Mouse (Mus musculus): ENCODE results near the gene Tpx2. TPM values are rescaled to one million over a fixed set of nuclear protein-coding genes. Genes with fewer than 3 reads are reported as not detected.

The Tpx2 gene
- total RNA-seq (2015; ENCODE audit: low replicate concordance) (326 and 338 TPM in 2 replicates), total RNA-seq (2017; ENCODE audit: low replicate concordance) (393 and 412 TPM in 2 replicates)

DNA sequence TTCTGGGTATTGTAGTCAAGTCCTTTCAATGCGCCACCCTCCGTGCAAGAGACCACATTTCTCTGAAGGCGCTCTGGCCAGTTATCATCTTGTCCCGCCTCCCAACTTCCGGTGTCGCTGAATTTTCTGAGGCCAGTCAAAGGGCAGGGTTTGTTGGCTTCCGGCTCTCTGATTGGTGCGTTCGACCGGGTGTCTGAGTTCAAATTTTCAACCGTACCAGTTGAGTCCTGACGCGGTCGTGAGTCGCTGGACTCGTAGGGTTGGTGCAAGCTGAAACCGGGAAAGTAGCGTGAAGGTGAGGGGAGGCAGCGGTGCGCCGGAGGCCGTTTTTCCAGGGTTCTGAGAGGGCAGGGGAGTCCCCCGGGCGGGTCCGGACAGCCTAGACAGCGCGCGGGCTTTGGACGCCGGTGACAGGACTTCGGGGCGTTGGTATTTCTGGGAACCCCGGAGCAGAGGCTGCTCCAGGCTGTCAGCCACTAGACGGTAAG is at the start of gene Tpx2:
Tpx2 (plus strand) TSS at position 150 of the 488 bp plus-strand sequence.
- peak; percentile 98 for ATAC-seq (replicated peaks; ENCODE audit: low FRiP score, poor library complexity, severe bottlenecking)

DNA sequence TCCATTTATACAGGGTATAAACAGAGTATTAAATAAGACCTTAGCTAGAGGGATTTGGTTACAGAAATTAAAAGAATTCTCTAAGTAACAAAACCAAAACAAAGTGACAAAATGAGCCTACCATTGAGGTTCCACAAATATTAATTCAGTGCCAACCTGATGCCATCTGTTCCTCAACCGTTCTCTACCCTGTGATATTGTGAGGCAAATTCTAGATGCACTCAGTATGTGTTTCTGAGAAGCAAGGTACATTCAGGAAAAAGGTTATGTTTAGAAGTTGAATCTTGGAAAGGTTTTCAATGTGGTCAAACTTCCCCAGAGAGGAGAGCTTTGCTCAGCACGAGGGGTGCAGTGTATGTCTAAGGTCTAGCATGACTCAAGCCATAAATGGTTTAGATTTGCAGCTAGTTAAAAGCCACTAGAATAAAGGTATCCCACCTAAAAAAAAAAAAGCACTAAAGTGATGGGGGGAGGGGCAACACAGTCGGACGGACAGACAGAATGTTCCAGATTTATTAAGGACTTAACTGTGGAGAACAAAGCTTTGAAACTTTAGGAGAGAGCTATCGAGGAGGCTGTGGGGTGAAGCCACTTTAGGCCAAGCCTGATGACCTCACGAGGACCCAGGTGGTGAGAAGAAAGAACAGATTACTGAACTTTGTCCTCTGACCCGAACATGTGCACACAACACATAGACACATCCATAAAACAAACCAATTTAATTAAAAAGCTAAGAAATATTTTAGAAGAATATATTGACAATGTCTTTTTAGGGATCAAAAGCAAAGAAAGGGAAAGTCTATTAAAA is 47.6 kb upstream of the Tpx2 start:
- ATAC-seq (replicated peaks; ENCODE audit: low FRiP score, poor library complexity, severe bottlenecking): no peak

DNA sequence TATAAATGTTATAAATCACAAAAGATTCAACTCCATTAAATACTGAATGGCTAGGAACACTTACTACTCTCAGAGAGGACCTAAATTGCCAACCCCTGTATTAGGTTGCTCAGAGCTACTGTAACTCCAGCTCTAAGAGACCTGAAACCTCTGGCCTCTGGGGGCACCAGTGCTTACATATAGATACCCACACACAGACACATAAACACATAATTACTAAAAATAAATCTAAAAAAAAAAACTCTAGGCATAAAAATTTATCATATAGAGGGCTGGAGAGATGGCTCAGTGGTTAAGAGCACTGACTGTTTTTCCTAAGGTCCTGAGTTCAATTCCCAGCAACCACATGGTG is 47.0 kb upstream of the Tpx2 start:
- ATAC-seq (replicated peaks; ENCODE audit: low FRiP score, poor library complexity, severe bottlenecking): no peak

DNA sequence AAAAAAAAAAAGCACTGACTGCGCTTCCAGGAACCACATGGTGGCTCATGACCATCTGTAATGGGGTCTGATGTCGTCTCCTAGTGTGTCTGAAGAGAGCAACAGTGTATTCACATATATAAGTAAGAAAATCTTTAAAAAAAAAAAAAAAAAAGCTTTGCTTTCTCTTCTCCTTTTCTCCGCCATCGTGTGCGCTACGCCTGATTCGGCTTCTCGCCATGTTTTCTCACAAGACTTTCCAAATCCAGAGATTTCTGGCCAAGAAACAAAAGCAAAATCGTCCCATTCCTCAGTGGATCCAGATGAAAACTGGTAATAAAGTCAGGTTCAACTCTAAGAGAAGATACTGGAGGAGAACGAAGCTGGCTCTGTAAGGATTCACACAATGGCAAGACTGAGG is 45.5 kb upstream of the Tpx2 start:
- no peak for ATAC-seq (replicated peaks; ENCODE audit: low FRiP score, poor library complexity, severe bottlenecking)

DNA sequence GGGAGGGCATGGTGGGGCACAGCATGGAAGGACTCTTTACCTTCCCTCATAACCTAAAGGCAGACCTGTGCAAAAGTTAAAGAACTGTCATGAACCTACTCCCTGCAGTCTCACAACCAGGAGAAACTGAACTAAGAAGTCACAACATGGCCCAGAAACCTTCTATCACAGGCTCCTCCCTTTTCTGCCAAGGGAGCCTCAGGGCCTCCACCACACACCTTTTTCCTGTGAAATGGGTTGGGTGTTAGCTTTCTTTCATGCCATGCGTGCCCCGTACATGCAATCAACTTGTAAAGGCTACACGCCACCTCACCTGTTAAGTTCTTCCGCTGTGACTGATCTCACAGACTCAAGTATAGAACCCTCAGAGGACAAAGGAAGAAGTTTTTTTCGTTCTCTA is 44.7 kb upstream of the Tpx2 start:
- no peak; the same call in 1 of the 2 replicates for ATAC-seq (replicated peaks; ENCODE audit: low FRiP score, poor library complexity, severe bottlenecking)

DNA sequence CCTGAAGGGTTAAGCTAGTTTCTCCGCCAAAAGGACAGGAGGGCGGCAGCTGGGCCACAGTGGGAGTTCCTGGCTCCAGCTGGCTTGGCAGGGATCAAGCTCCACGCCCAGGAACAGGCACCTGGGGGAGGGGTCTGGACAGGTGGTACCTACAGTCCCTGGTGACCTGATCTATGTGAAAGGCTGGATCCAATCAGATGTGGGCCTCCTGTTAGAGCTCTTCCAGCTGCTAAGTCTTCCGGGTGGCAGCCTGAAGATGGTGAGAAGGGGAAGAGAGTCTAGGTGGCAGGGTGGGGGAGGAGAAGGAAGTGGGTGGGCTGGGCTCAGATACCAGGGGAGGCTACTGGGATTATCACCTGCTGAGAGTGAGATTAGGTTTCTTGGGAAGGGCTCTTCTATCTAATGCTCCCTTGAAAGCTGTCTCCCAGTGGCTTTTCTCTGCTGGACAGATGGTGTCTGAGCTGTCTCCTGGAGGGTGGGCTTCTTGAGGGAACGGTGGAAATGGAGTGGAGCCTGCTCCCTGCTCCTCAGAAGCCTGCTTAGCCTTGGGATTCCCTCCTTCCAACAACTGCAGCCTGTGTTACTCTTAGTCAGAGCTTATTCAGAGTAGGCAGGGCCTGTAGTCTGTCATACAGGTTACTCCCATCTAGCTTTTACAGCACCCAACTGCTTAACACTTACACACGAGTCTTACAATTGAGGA is 43.2 kb upstream of the Tpx2 start:
- peak; percentile 27 for ATAC-seq (replicated peaks; ENCODE audit: low FRiP score, poor library complexity, severe bottlenecking)

DNA sequence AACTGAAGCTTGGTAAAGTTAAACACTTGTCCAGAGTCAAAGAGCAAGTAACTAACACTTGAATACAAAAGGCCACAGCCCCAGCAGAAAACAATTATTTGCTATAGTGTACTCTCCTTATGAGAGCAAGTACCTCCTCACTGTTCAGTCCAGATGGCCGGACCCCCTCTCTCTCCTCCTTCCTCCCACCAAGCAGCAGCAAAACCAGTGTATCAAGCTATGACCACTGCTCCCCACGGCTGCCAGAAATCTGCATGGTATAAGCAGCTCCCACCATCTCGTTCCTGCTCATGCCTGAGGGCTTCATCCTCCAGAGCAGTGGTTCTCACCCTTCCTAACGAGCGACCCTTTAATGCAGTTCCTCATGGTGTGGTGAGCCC is 42.7 kb upstream of the Tpx2 start:
- no peak for ATAC-seq (replicated peaks; ENCODE audit: low FRiP score, poor library complexity, severe bottlenecking)

DNA sequence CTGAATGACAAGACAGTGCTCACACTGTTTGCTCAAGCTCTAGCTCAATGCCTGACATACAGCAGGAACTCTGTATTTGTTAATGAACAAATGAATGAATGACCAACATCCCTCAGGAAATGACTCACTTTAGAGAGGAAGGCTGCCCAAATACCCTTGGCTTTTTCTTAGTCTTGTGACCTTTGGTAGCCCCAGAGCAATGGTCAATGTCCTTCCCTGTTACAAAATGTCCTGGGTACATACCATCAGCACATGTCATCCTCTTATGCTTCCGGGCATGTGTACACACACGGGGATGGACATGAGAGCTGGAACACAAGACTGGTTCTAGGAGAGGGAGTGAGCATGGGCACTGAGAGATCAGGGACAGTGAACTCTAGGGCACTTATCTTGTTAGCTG is 41.7 kb upstream of the Tpx2 start:
- no peak for ATAC-seq (replicated peaks; ENCODE audit: low FRiP score, poor library complexity, severe bottlenecking)

DNA sequence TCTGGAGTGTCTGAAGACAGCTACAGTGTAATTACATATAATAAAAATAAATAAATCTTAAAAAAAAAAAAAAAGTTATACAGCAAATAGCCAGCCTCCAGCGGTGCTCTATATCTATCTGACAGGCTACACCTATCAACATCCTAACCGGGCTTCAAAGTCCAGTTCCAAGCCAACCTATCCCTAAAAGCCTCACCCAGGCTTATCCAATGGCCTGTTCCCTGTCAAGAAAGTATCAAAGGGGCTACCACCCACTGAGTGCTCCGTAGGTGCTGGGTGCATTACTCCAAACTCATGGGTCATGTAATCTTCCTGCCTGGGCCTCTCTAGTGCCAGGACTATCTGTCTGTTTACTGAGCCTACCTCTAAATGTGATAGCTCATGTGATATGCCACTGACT is 39.6 kb upstream of the Tpx2 start:
- ATAC-seq (replicated peaks; ENCODE audit: low FRiP score, poor library complexity, severe bottlenecking): no peak

DNA sequence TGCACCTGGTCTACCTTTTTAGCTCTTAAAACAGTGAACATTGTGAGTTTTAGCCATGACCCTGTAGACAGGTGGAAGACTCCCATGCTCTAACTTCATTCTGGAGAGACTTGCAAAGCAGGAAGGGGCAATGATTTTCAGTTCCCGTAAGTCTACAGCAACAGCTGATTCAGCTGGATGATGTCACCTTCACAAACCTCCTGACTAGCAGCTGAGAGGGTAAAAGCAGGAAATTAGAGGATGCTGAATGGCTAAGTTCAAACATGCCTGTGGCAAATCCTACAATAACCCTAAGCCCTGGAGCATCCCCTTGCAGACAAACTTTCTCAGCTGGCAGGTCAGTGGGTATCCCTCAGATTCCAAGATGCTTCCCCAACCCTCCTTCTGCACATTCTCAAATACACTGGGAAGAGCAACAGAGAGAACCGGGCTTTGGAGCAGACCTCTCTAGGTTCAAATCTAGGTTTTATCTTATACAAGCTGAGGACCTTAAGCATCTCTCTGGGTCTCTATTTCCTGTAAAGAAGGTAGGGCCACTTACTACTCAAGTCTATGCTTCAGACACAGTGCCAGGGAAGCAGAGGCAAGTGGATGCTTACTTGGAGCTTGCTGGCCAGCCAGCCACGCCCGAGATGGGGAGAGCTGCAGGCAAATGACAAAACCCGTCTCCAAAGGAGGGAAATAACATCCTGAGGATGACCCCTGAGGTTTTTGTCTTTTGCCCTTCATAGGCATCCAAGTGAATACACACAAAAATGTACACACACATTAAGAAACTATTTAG is 37.4 kb upstream of the Tpx2 start:
- peak; percentile 55 for ATAC-seq (replicated peaks; ENCODE audit: low FRiP score, poor library complexity, severe bottlenecking)

DNA sequence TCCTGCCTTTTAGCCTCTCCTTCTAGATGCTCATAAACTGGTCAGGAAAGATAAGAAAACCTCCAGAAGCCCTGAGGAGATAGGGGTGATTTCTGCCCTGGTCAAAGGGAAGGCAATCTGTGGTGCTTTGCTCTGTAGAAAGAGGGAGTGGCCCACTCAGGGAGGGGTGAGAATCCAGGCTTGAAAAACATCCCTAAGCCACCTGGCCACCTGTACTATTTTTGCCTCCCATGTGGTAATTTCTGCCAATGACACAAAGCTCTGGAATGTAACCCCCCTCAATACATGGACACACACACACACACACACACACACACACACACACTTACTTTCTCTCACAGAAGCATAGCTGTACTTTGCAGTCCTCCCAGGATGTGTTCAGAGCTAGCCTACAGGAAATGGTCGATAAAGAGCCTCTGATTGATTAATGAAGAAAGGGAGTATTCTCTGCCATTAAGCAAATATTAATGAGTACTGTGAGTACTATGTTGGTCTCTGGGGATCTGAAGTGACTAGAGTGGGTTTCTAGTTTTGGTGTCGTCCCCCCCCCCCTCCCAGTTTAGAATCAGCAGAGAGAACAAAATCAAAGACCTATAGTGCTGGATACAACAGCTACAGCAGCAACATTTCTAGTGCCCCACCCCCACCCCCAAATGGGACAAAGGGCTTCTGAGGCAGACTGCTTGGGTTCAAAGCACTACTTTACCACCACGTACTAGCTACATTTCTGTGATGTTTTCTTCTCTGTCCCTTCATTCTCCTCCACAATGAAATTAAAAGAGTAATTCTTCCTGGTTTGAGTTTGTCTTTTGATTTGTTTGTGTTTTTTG is 36.2 kb upstream of the Tpx2 start:
- ATAC-seq (replicated peaks; ENCODE audit: low FRiP score, poor library complexity, severe bottlenecking): peak; percentile 77

DNA sequence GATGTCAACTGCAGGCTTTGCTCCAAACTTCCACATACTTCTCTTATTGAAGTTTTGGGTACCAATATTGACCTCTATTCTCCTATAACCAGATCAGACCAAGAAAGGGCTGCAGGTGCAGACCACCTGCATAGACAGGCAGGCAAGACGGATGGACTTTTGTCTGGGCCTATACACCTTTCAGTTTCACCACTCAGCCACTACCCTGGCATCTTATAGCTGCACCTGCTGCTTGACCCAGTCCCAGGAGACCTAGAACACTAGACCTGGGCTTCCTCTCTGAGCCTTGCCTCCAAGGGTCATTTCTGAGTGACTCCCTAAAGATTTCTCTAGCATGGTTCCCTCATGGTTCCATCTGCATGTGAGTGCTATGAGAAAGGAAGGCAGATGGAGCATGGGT is 34.5 kb upstream of the Tpx2 start:
- no peak for ATAC-seq (replicated peaks; ENCODE audit: low FRiP score, poor library complexity, severe bottlenecking)

DNA sequence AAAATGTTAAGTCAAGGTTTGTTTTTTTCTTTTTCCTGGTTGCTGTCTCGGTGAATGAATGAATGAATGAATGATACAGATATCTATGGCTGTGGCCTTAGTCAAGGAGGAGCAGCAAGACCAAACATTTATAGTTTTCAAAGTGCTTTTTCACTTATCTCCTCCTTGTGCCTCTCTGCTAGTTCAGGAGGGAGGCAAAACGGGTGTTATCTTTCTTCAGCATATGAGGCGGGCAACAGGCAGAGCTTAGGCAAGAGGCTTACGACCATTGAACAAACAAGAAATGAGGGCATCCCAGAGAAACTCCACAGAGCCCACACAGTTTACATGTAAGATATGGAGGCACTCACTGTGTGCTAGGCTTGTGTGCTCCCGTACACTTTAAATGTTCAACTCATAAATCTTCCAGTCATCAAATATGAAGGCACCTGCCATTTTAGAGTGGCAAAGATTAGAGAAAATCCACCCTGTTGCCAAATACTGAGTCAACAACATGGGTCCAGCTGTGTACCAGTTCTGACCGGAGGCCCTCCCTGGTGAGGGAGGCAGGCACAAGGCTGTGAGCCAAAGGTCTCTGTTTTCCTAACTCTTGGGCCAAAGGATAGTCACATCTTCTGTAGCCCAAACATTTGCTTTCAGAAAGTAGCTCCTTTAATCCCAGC is 33.4 kb upstream of the Tpx2 start:
- ATAC-seq (replicated peaks; ENCODE audit: low FRiP score, poor library complexity, severe bottlenecking): peak; percentile 74

DNA sequence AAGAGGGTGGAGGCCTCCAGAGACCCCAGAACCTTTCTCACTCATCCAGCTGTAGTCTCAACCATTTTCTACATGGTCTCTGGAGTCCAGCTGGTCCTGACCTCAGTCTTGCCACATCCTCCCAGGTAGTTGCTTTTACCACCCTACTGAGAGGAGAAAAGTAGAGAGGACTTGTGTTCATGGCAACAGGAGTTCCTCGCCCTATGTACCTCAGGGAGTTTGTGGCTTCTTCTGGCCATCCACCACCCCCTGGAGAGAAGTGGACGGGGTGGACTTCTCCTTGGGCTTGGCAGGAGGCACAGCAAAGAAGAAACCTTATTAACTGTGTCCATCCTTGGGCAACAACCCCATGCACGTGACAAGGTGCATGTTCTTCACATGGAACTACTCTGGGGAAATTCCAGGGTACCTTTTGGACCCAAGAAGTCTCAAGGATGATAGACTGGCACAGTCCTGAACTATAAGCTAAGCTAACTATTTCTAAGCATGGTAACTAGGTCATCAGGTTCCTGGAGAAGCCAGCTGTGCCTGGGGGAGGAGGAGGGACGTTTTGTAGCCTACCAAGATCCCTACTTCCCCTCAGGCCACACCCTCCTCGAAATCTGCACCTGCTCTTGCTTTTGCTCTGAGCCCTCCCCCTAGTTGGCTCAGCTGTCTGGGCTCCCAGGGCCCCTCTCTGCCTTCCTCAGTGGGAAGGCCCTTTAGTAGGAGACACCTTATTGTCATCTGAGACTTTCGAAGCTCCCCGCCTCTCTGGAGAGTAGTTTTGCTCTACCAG is 31.7 kb upstream of the Tpx2 start:
- 0 out of 2 replicates have a peak, but pooled peaks have one; percentile 13 for ATAC-seq (replicated peaks; ENCODE audit: low FRiP score, poor library complexity, severe bottlenecking)

DNA sequence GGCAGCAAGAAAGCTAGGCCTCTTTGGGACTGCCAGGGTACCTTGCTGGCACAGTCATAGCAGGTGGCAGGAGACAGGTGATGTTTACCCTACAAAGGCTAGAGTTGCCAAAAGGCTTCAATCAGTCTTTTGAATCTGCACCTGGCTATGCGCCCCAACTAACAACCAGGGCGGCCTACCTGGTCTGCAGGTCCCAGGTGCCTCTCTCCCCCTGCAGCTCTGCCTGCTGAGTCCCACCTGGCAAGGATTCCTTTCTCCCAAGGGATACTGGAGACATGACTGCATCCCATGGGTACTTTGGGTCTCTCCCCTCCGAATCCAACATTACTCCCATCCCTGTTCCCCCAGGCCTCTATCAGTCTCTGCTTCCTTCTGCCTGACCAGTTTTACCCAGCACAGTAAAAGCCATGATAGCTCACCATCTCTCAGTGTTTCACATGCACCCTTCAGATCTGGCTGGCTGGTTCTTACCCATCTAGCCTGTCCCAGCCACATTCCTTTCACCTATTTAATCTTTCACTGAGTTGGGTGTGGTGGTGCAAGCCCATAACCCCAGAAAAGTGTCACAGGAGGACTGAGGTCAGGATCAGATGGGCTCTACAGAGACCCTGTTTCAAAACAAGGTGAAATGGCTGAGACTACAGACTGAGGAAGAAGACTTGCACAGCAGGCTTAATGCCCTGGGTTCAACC is 31.0 kb upstream of the Tpx2 start:
- no peak for ATAC-seq (replicated peaks; ENCODE audit: low FRiP score, poor library complexity, severe bottlenecking)

DNA sequence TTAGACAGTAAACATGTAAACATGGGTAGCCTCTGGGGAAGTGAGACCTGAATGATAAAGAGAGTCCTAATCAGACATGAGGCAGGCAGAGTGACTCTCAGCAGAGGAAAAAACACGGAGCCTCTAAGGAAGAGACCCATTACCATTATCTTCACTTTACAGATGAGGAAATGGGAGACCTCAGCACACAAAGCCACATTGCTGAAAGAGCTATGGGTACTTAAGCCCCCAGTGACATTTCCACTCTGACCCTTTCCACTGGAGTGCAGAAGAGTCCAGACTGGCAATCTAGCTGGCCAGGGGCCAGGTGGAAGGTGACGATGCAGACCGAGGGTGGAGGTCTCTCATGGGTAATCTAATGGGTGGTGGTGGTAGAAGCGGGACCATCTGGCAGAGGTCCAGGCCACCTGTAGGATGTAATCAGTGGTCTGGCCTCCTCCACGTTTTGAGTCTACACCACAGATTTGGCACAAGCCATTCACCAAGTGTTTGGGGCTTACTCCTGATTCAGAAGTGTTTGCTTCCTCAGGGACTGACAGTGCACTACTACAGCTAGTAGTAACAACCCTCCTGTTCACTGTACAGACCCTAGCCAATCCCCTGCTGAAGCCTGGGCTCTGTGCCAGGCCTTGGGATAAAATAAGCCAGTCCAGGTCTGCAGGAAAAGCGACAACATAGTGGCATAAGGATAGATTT is 30.0 kb upstream of the Tpx2 start:
- peak; percentile 58 for ATAC-seq (replicated peaks; ENCODE audit: low FRiP score, poor library complexity, severe bottlenecking)

DNA sequence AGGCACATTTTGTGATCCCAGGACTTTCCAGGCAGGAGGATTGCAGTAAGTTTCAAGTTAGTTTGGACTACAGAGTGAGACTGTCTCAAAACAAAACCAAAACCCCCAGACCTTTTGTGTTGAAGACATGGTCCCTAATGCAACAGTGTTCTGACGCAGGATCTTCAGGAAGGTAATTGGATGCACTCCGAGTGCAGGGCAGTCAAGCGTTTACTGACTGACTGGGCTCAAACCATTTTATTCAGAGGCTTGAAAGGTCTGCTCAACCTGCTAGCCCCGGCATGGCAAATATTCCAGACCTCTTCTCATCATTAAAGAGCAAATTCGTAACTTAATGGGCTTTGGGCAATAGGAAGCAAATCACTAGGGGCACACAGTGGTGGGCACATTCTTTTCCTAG is 29.1 kb upstream of the Tpx2 start:
- no peak for ATAC-seq (replicated peaks; ENCODE audit: low FRiP score, poor library complexity, severe bottlenecking)

All from erythroid progenitor cell, adult 5-6 weeks (primary cell).